Mouse (Mus musculus): ENCODE results near the gene Myo18b. TPM values are rescaled to one million over a fixed set of nuclear protein-coding genes. Genes with fewer than 3 reads are reported as not detected.

Myo18b gene
- polyA plus RNA-seq, 1 experiment from 2014 or later, result 0.89 TPM

- H3K9ac ChIP-seq, result no peak overlapping the region
- WGBS, result 78% methylated on average over 15 of the region's 15 CpGs
- H3K9me3 ChIP-seq, result no peaks in the 10 kb centered on the region
- peaks cover 7% of the 10 kb centered on the region; the same call in 1 of the 2 replicates for H3K27me3 ChIP-seq
- no peaks in the 10 kb centered on the region for H3K36me3 ChIP-seq
- H3K4me3 ChIP-seq, result no peak overlapping the region
- H3K4me1 ChIP-seq, result no peaks in the 10 kb centered on the region
- H3K27ac ChIP-seq, result no peak overlapping the region
- ATAC-seq (ENCODE audit: insufficient number of reproducible peaks, insufficient read depth, low FRiP score, low TSS enrichment, low read depth), result no peak
- no peak overlapping the region for H3K4me2 ChIP-seq
Observed at GRCm38 (mm10) chr5:112791792-112792780, 104.1 kb downstream of the Myo18b start.

DNA sequence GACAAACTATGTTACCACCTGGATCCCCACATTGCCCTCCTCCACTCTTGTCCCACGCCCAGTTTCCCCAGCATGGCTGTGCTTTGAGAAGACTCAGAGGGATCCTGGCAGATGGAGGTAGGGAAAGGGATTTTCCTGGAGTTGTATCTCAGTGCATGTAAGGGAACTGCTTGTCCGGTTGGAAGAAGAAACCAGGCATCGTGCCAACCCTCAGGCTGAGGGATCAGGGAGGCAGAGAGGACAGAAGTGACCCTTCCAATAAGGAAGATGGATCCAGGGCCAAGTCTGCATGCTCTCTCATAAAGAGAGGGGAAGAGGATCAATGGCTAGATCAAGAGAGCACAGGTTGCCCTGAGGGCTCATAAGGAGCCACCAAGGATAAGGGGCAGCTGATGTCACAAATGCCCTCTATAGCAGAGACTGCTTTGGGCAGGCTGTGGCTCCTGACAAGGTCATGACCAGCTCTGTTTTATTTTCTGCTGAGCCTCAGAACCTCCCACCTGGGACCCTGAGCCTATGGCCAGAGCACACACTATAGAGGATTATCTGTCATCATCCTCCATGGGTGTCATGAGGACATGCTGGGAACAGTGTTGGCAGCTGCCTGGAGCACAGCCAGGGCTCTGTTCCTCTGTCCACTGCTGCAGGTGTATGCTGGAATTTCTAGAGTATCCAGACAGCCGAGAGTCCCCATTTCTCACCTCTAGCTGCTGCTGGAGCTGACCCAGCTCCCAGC, 105.6 kb downstream of the Myo18b start:
- Histone ChIP-seq H3K4me2 (no peak overlapping the region), H3K27me3 (peaks cover 7% of the 10 kb centered on the region; the same call in 1 of the 2 replicates), H3K4me1 (no peaks in the 10 kb centered on the region), H3K9ac (no peak overlapping the region), H3K9me3 (no peaks in the 10 kb centered on the region), H3K4me3 (no peak overlapping the region), H3K36me3 (no peaks in the 10 kb centered on the region), H3K27ac (no peak overlapping the region)
- WGBS, result 75% methylated on average over 4 of the region's 4 CpGs
- ATAC-seq (ENCODE audit: insufficient number of reproducible peaks, insufficient read depth, low FRiP score, low TSS enrichment, low read depth), result no peak

- no peaks in the 10 kb centered on the region for H3K9me3 ChIP-seq
- H3K4me1 ChIP-seq, result no peaks in the 10 kb centered on the region
- H3K27me3 ChIP-seq, result peaks cover 4% of the 10 kb centered on the region; the same call in 1 of the 2 replicates
- 84% methylated on average over 2 of the region's 2 CpGs for WGBS
- no peak for ATAC-seq (ENCODE audit: insufficient number of reproducible peaks, insufficient read depth, low FRiP score, low TSS enrichment, low read depth)
- no peak overlapping the region for H3K4me3 ChIP-seq
- no peak overlapping the region for H3K4me2 ChIP-seq
- H3K27ac ChIP-seq, result no peak overlapping the region
- no peaks in the 10 kb centered on the region for H3K36me3 ChIP-seq
- H3K9ac ChIP-seq, result no peak overlapping the region
Observed at GRCm38 (mm10) chr5:112788441-112788840, 107.7 kb downstream of the Myo18b start.

DNA sequence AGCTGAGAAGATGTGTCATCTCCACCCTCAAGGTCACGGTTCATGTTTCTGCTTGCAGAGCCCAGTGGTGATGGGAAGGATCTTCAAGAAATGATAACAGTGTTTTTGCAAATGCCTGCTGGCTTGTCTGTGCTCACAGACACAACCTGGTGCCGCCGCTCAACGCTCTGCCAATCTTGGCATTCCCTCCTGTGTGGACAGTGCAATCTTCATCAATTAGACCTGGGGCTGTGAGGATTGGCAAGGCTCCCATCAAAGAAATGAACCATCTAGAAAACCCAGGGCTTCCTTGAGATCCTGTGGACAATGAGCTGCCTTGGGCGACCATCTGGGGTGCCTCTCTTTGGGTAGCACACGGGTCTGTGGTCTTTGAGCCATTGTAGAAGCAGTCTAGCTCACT, 109.4 kb downstream of the Myo18b start:
- Histone ChIP-seq H3K4me3 (no peak overlapping the region), H3K36me3 (no peaks in the 10 kb centered on the region), H3K9me3 (no peaks in the 10 kb centered on the region), H3K9ac (no peak overlapping the region), H3K27me3 (peaks cover 4% of the 10 kb centered on the region; the same call in 1 of the 2 replicates), H3K4me2 (no peak overlapping the region), H3K27ac (no peak overlapping the region), H3K4me1 (no peaks in the 10 kb centered on the region)
- ATAC-seq (ENCODE audit: insufficient number of reproducible peaks, insufficient read depth, low FRiP score, low TSS enrichment, low read depth), result no peak
- 89% methylated on average over 6 of the region's 6 CpGs for WGBS

- no peak overlapping the region for H3K4me2 ChIP-seq
- 74% methylated on average over 8 of the region's 8 CpGs for WGBS
- no peak overlapping the region for H3K4me3 ChIP-seq
- no peak overlapping the region for H3K27ac ChIP-seq
- no peaks in the 10 kb centered on the region for H3K36me3 ChIP-seq
- H3K27me3 ChIP-seq, result peaks cover 3% of the 10 kb centered on the region; the same call in 1 of the 2 replicates
- no peaks in the 10 kb centered on the region for H3K4me1 ChIP-seq
- no peaks in the 10 kb centered on the region for H3K9me3 ChIP-seq
- no peak for ATAC-seq (ENCODE audit: insufficient number of reproducible peaks, insufficient read depth, low FRiP score, low TSS enrichment, low read depth)
- no peak overlapping the region for H3K9ac ChIP-seq
Observed at GRCm38 (mm10) chr5:112786031-112786430, 110.1 kb downstream of the Myo18b start.

DNA sequence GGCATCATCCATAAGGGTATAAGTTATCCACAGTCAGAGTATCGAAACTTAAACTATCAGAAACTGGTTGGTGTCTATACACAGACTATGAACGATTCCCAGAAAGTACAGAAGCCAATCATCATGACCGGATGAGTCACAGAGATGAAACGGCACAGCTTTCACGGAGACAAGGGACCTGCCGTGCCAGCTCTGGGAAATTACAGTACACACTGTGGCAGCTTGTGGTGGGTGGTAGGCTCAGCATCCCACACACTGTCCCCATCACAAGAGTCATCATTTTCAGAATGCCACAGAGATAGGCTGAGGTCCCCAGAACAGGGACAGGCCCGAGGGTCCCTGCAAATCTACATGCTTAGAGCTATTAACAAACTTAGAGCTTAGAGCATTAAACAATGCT, 114.4 kb downstream of the Myo18b start:
- no peak overlapping the region for H3K4me3 ChIP-seq
- H3K36me3 ChIP-seq, result no peaks in the 10 kb centered on the region
- H3K9ac ChIP-seq, result no peak overlapping the region
- no peak for ATAC-seq (ENCODE audit: insufficient number of reproducible peaks, insufficient read depth, low FRiP score, low TSS enrichment, low read depth)
- no peaks in the 10 kb centered on the region for H3K9me3 ChIP-seq
- no peak overlapping the region for H3K27ac ChIP-seq
- no peak overlapping the region for H3K4me2 ChIP-seq
- peaks cover 6% of the 10 kb centered on the region; the same call in 1 of the 2 replicates for H3K4me1 ChIP-seq
- no peaks in the 10 kb centered on the region for H3K27me3 ChIP-seq
- WGBS, result 84% methylated on average over 7 of the region's 7 CpGs

DNA sequence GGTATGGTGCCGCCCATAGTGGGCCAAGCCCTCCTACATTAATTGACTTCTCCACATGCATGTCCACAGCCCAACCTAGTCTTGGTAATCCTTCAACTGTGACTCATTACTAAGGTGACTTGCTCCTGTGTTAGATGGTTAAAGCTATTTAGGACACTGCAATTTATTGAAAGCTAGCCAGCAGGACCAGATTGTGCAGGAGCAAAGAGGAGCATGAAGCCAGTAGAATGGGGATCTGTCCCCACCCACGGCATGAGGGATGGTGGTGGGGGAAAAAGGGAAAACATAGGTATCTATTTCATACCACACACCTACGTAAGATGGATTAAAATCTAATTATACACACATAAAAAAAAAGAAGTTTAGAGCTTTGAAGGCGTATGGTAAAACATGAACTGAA, 114.9 kb downstream of the Myo18b start:
- H3K4me1 ChIP-seq, result peaks cover 8% of the 10 kb centered on the region; the same call in 1 of the 2 replicates
- H3K4me3 ChIP-seq, result no peak overlapping the region
- no peaks in the 10 kb centered on the region for H3K36me3 ChIP-seq
- no peaks in the 10 kb centered on the region for H3K27me3 ChIP-seq
- no peak for ATAC-seq (ENCODE audit: insufficient number of reproducible peaks, insufficient read depth, low FRiP score, low TSS enrichment, low read depth)
- H3K27ac ChIP-seq, result no peak overlapping the region
- WGBS, result 85% methylated on average over 4 of the region's 4 CpGs
- no peaks in the 10 kb centered on the region for H3K9me3 ChIP-seq
- no peak overlapping the region for H3K4me2 ChIP-seq
- H3K9ac ChIP-seq, result no peak overlapping the region

- Histone ChIP-seq H3K4me3 (no peak overlapping the region), H3K9me3 (no peaks in the 10 kb centered on the region), H3K27ac (no peak overlapping the region), H3K4me1 (peaks cover 8% of the 10 kb centered on the region; the same call in 1 of the 2 replicates), H3K36me3 (no peaks in the 10 kb centered on the region), H3K27me3 (no peaks in the 10 kb centered on the region), H3K9ac (no peak overlapping the region), H3K4me2 (no peak overlapping the region)
- WGBS, result 66% methylated on average over 5 of the region's 5 CpGs
- ATAC-seq (ENCODE audit: insufficient number of reproducible peaks, insufficient read depth, low FRiP score, low TSS enrichment, low read depth), result no peak
Observed at GRCm38 (mm10) chr5:112780383-112780782, 115.8 kb downstream of the Myo18b start.

GRCm38 (mm10) chr5:112776781-112777405, 119.3 kb downstream of the Myo18b start:
- H3K9me3 ChIP-seq, result no peaks in the 10 kb centered on the region
- no peaks in the 10 kb centered on the region for H3K36me3 ChIP-seq
- no peaks in the 10 kb centered on the region for H3K27me3 ChIP-seq
- H3K9ac ChIP-seq, result no peak overlapping the region
- no peak overlapping the region for H3K27ac ChIP-seq
- H3K4me1 ChIP-seq, result peaks cover 8% of the 10 kb centered on the region; the same call in 1 of the 2 replicates
- no peak overlapping the region for H3K4me2 ChIP-seq
- H3K4me3 ChIP-seq, result no peak overlapping the region
- WGBS, result 46% methylated on average over 15 of the region's 15 CpGs
- ATAC-seq (ENCODE audit: insufficient number of reproducible peaks, insufficient read depth, low FRiP score, low TSS enrichment, low read depth), result no peak

- WGBS, result 46% methylated on average over 4 of the region's 4 CpGs
- Histone ChIP-seq H3K36me3 (no peaks in the 10 kb centered on the region), H3K9ac (no peak overlapping the region), H3K4me2 (no peak overlapping the region), H3K4me1 (peaks cover 4% of the 10 kb centered on the region; the same call in 1 of the 2 replicates), H3K9me3 (no peaks in the 10 kb centered on the region), H3K27ac (no peak overlapping the region), H3K27me3 (no peaks in the 10 kb centered on the region), H3K4me3 (no peak overlapping the region)
- no peak for ATAC-seq (ENCODE audit: insufficient number of reproducible peaks, insufficient read depth, low FRiP score, low TSS enrichment, low read depth)
Observed at GRCm38 (mm10) chr5:112773429-112773828, 122.7 kb downstream of the Myo18b start.

DNA sequence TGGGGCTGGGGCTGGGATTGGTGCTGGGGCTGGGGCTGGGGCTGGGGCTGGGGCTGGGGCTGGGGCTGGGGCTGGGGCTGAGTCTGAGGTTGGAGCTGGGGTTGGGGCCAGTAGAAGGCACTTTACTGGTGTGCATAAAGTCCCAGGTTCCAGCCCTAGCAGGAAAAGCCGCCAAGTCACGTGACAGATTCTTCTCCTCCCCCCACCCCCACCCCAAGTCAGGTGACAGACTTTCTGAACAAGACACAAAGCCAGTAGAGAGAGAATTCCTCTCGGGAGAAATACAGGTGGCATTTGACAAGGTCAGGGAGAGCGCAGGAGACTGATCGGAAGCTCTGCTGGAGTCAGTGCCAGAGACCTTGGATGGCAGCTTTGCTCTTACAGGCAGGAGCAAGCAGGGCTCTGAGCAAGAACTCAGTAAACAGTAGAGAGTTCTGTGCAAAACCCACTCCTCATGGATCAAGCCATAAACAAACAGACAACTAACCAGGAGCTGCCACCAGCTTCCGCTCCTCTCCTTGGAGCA, 124.7 kb downstream of the Myo18b start:
- Histone ChIP-seq H3K9ac (no peak overlapping the region), H3K27ac (no peak overlapping the region), H3K4me3 (no peak overlapping the region), H3K27me3 (no peaks in the 10 kb centered on the region), H3K4me1 (no peaks in the 10 kb centered on the region), H3K4me2 (no peak overlapping the region), H3K36me3 (no peaks in the 10 kb centered on the region), H3K9me3 (no peaks in the 10 kb centered on the region)
- 63% methylated on average over 6 of the region's 6 CpGs for WGBS
- ATAC-seq (ENCODE audit: insufficient number of reproducible peaks, insufficient read depth, low FRiP score, low TSS enrichment, low read depth), result no peak

Data from embryonic facial prominence, embryonic 13.5 days (tissue).